Mouse (Mus musculus): Measurements from ENCODE around the gene Tbl3. TPM values are rescaled to one million over a fixed set of nuclear protein-coding genes. Genes with fewer than 3 reads are reported as not detected.
A peak's percentile ranks its signal among the peaks of the same experiment; 100 is the strongest.

The Tbl3 gene
- polyA plus RNA-seq, 1 experiment from 2014 or later = 133 TPM

GRCm38 (mm10) chr17:24653967-24654710, 53.3 kb downstream of the Tbl3 start:
- 7% methylated on average over 19 of the region's 19 CpGs for WGBS
- H3K36me3 ChIP-seq = no peaks in the 10 kb centered on the region
- H3K9me3 ChIP-seq = no peaks in the 10 kb centered on the region
- peak; percentile 87 for DNase-seq (ENCODE audit: low spot score)
- peaks cover 41% of the 10 kb centered on the region for H3K4me1 ChIP-seq (replicated peaks)
- H3K4me3 ChIP-seq = peak overlapping the region; percentile 41
- H3K27me3 ChIP-seq (ENCODE audit: insufficient read depth, poor library complexity, severe bottlenecking) = peaks cover 73% of the 10 kb centered on the region
- H3K27ac ChIP-seq = peak overlapping the region; percentile 56

DNA sequence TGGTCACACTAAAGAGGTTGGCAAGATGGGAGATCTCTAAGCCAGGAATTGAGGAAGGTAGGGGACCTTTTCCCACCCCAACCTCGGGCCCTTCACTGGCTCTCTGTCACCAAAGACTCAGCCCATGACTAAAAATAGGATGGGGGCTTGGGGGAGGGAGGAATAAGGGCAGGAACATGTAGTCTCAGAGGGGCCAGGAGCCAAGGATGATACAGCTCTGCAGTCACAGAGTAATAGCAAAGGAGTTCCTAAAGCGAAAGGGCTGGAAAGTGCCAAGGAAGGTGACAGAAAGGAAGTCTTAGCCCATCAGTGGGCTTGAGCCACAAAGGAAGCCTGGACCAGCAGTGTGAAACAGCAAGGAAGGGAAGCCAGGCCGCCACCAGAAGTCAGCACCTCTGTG, 55.6 kb downstream of the Tbl3 start:
- H3K27me3 ChIP-seq (ENCODE audit: insufficient read depth, poor library complexity, severe bottlenecking) = peaks cover 67% of the 10 kb centered on the region

DNA sequence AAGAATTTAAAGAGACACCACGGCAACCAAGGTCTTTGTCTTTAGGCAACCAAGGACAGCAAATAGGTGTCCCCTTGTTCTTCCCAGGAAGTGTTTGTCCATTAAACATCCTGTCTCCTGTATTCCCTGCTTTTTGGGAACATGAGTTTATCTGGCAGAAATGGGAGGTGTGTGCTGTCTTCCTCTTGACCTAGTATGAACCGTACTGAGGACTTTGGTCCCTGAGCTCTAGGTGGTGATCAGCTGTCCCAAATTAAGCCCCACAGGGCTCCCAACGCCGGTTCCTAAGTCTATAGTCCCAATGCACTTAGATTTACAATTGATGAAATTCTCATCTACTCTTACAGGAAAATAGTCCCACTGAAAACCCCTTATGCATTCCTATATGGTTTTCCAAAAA, 56.7 kb downstream of the Tbl3 start:
- peak overlapping the region; percentile 76; the same call in 1 of the 2 replicates for H3K4me3 ChIP-seq
- H3K9me3 ChIP-seq = no peaks in the 10 kb centered on the region
- H3K36me3 ChIP-seq = no peaks in the 10 kb centered on the region
- H3K27ac ChIP-seq = no peak overlapping the region
- peaks cover 57% of the 10 kb centered on the region for H3K27me3 ChIP-seq (ENCODE audit: insufficient read depth, poor library complexity, severe bottlenecking)
- WGBS = 82% methylated on average over 4 of the region's 4 CpGs
- no peak for DNase-seq (ENCODE audit: low spot score)
- peaks cover 39% of the 10 kb centered on the region for H3K4me1 ChIP-seq (replicated peaks)

More for the DNA sequence above, 55.6 kb downstream of the Tbl3 start:
- no peak overlapping the region for H3K27ac ChIP-seq
- H3K9me3 ChIP-seq = no peaks in the 10 kb centered on the region
- H3K36me3 ChIP-seq = no peaks in the 10 kb centered on the region
- H3K4me3 ChIP-seq = no peak overlapping the region
- DNase-seq (ENCODE audit: low spot score) = no peak
- WGBS = 77% methylated on average over 3 of the region's 3 CpGs
- peaks cover 36% of the 10 kb centered on the region for H3K4me1 ChIP-seq (replicated peaks)

GRCm38 (mm10) chr17:24650070-24650616, 57.3 kb downstream of the Tbl3 start, which contains the start of gene Slc9a3r2:
Gene Slc9a3r2, minus strand, starts transcription at chr17:24650327.
- Histone ChIP-seq H3K9me3 (no peaks in the 10 kb centered on the region), H3K36me3 (no peaks in the 10 kb centered on the region), H3K27me3 (ENCODE audit: insufficient read depth, poor library complexity, severe bottlenecking) (peaks cover 56% of the 10 kb centered on the region), H3K4me1 (replicated peaks) (peaks cover 46% of the 10 kb centered on the region), H3K27ac (peak within 1 kb of the TSS; percentile 87), H3K4me3 (peak within 1 kb of the TSS; percentile 76)
- 2% methylated on average over 41 of the region's 41 CpGs for WGBS
- peak; percentile 71 for DNase-seq (ENCODE audit: low spot score)

GRCm38 (mm10) chr17:24649581-24650069, 57.8 kb downstream of the Tbl3 start:
- H3K36me3 ChIP-seq = no peaks in the 10 kb centered on the region

GRCm38 (mm10) chr17:24648731-24649377, 58.6 kb downstream of the Tbl3 start:
- DNase-seq (ENCODE audit: low spot score) = no peak
- WGBS = 72% methylated on average over 10 of the region's 10 CpGs
- peaks cover 47% of the 10 kb centered on the region for H3K27me3 ChIP-seq (ENCODE audit: insufficient read depth, poor library complexity, severe bottlenecking)
- no peak overlapping the region for H3K27ac ChIP-seq
- peaks cover 54% of the 10 kb centered on the region for H3K4me1 ChIP-seq (replicated peaks)
- no peaks in the 10 kb centered on the region for H3K36me3 ChIP-seq
- peak overlapping the region; percentile 76 for H3K4me3 ChIP-seq
- no peaks in the 10 kb centered on the region for H3K9me3 ChIP-seq

More at GRCm38 (mm10) chr17:24649581-24650069, 57.8 kb downstream of the Tbl3 start:
- WGBS = under 1% methylated on average over 35 of the region's 35 CpGs
- DNase-seq (ENCODE audit: low spot score) = no peak
- Histone ChIP-seq H3K4me1 (replicated peaks) (peaks cover 51% of the 10 kb centered on the region), H3K27me3 (ENCODE audit: insufficient read depth, poor library complexity, severe bottlenecking) (peaks cover 50% of the 10 kb centered on the region), H3K4me3 (peak overlapping the region; percentile 76), H3K9me3 (no peaks in the 10 kb centered on the region), H3K27ac (peak overlapping the region; percentile 87)

Other genes starting within 250 kb of the Tbl3 start
- 37.8 and 40.1 TPM in 2 replicates for gene E4f1, start 237.3 kb downstream of the Tbl3 start, polyA plus RNA-seq (2016; fragmentation: Nextera tagmentation; extraction: Ambion mirVana)
- gene Pgp, start 237.3 kb downstream of the Tbl3 start, polyA plus RNA-seq (2016; fragmentation: Nextera tagmentation; extraction: Ambion mirVana) = 80.9 and 81.8 TPM in 2 replicates
- 0.61 and 2.5 TPM in 2 replicates for gene Bricd5, start 233.8 kb downstream of the Tbl3 start, polyA plus RNA-seq (2016; fragmentation: Nextera tagmentation; extraction: Ambion mirVana)
- 35.1 and 36.0 TPM in 2 replicates for gene Mlst8, start 228.6 kb downstream of the Tbl3 start, polyA plus RNA-seq (2016; fragmentation: Nextera tagmentation; extraction: Ambion mirVana)
- 6.8 and 10.2 TPM in 2 replicates for gene Caskin1, start 219.1 kb downstream of the Tbl3 start, polyA plus RNA-seq (2016; fragmentation: Nextera tagmentation; extraction: Ambion mirVana)
- gene Traf7, start 179.7 kb downstream of the Tbl3 start, polyA plus RNA-seq (2016; fragmentation: Nextera tagmentation; extraction: Ambion mirVana) = 93.6 and 96.4 TPM in 2 replicates
- gene Rab26, start 173.4 kb downstream of the Tbl3 start, polyA plus RNA-seq (2016; fragmentation: Nextera tagmentation; extraction: Ambion mirVana) = 1.8 and 3.0 TPM in 2 replicates
- 11.9 and 21.7 TPM in 2 replicates for gene Pkd1, start 157.8 kb downstream of the Tbl3 start, polyA plus RNA-seq (2016; fragmentation: Nextera tagmentation; extraction: Ambion mirVana)
- 64.1 and 86.9 TPM in 2 replicates for gene Tsc2, start 75.0 kb downstream of the Tbl3 start, polyA plus RNA-seq (2016; fragmentation: Nextera tagmentation; extraction: Ambion mirVana)
- gene Nthl1, start 75.0 kb downstream of the Tbl3 start, polyA plus RNA-seq (2016; fragmentation: Nextera tagmentation; extraction: Ambion mirVana) = 19.9 and 27.1 TPM in 2 replicates
- 34.2 and 39.2 TPM in 2 replicates for gene Slc9a3r2, start 57.3 kb downstream of the Tbl3 start, polyA plus RNA-seq (2016; fragmentation: Nextera tagmentation; extraction: Ambion mirVana)
- not detected in 2 replicates for gene Npw, start 49.2 kb downstream of the Tbl3 start, polyA plus RNA-seq (2016; fragmentation: Nextera tagmentation; extraction: Ambion mirVana)
- gene Zfp598, start 38.0 kb downstream of the Tbl3 start, polyA plus RNA-seq (2016; fragmentation: Nextera tagmentation; extraction: Ambion mirVana) = 26.2 and 28.6 TPM in 2 replicates
- gene Syngr3, start 17.7 kb downstream of the Tbl3 start, polyA plus RNA-seq (2016; fragmentation: Nextera tagmentation; extraction: Ambion mirVana) = 9.2 and 15.1 TPM in 2 replicates
- gene Gfer, start 11.5 kb downstream of the Tbl3 start, polyA plus RNA-seq (2016; fragmentation: Nextera tagmentation; extraction: Ambion mirVana) = 49.7 and 50.9 TPM in 2 replicates
- gene Noxo1, start 11.4 kb downstream of the Tbl3 start, polyA plus RNA-seq (2016; fragmentation: Nextera tagmentation; extraction: Ambion mirVana) = 1.5 and 1.8 TPM in 2 replicates
- gene Rnf151, start 10.4 kb upstream of the Tbl3 start, polyA plus RNA-seq (2016; fragmentation: Nextera tagmentation; extraction: Ambion mirVana) = 0.22 TPM in 2 replicates
- gene Rps2, start 10.5 kb upstream of the Tbl3 start, polyA plus RNA-seq (2016; fragmentation: Nextera tagmentation; extraction: Ambion mirVana) = 1,403 and 1,781 TPM in 2 replicates
- gene Ndufb10, start 16.8 kb upstream of the Tbl3 start, polyA plus RNA-seq (2016; fragmentation: Nextera tagmentation; extraction: Ambion mirVana) = 212 and 240 TPM in 2 replicates
- gene Rpl3l, start 20.2 kb upstream of the Tbl3 start, polyA plus RNA-seq (2016; fragmentation: Nextera tagmentation; extraction: Ambion mirVana) = not detected in 2 replicates
- gene Msrb1, start 29.0 kb upstream of the Tbl3 start, polyA plus RNA-seq (2016; fragmentation: Nextera tagmentation; extraction: Ambion mirVana) = 21.4 and 23.4 TPM in 2 replicates
- gene Hs3st6, start 45.3 kb upstream of the Tbl3 start, polyA plus RNA-seq (2016; fragmentation: Nextera tagmentation; extraction: Ambion mirVana) = 1.5 and 2.0 TPM in 2 replicates
- 0.10 TPM in 1 of 2 replicates, not detected in the other for gene Meiob, start 96.6 kb upstream of the Tbl3 start, polyA plus RNA-seq (2016; fragmentation: Nextera tagmentation; extraction: Ambion mirVana)
- 30.7 and 34.3 TPM in 2 replicates for gene Hagh, start 132.5 kb upstream of the Tbl3 start, polyA plus RNA-seq (2016; fragmentation: Nextera tagmentation; extraction: Ambion mirVana)
- 18.4 and 20.7 TPM in 2 replicates for gene Fahd1, start 142.7 kb upstream of the Tbl3 start, polyA plus RNA-seq (2016; fragmentation: Nextera tagmentation; extraction: Ambion mirVana)
- 0.58 and 0.65 TPM in 2 replicates for gene Igfals, start 158.3 kb upstream of the Tbl3 start, polyA plus RNA-seq (2016; fragmentation: Nextera tagmentation; extraction: Ambion mirVana)
- 90.0 and 95.5 TPM in 2 replicates for gene Nubp2, start 178.7 kb upstream of the Tbl3 start, polyA plus RNA-seq (2016; fragmentation: Nextera tagmentation; extraction: Ambion mirVana)
- 48.9 and 53.4 TPM in 2 replicates for gene Spsb3, start 179.0 kb upstream of the Tbl3 start, polyA plus RNA-seq (2016; fragmentation: Nextera tagmentation; extraction: Ambion mirVana)
- 30.8 and 36.3 TPM in 2 replicates for gene Eme2, start 187.4 kb upstream of the Tbl3 start, polyA plus RNA-seq (2016; fragmentation: Nextera tagmentation; extraction: Ambion mirVana)
- 96.7 and 102 TPM in 2 replicates for gene Mrps34, start 187.5 kb upstream of the Tbl3 start, polyA plus RNA-seq (2016; fragmentation: Nextera tagmentation; extraction: Ambion mirVana)
- gene Nme3, start 188.8 kb upstream of the Tbl3 start, polyA plus RNA-seq (2016; fragmentation: Nextera tagmentation; extraction: Ambion mirVana) = 44.7 and 46.5 TPM in 2 replicates
- gene Mapk8ip3, start 229.3 kb upstream of the Tbl3 start, polyA plus RNA-seq (2016; fragmentation: Nextera tagmentation; extraction: Ambion mirVana) = 51.4 and 61.7 TPM in 2 replicates